Mouse (Mus musculus): Measurements from ENCODE around the gene Ebf1. TPM values are rescaled to one million over a fixed set of nuclear protein-coding genes. Genes with fewer than 3 reads are reported as not detected.

The Ebf1 gene
- polyA plus RNA-seq, 1 experiment from 2014 or later, result 109 TPM

- ATAC-seq (ENCODE audit: low FRiP score, low read depth), result no peak
- Histone ChIP-seq H3K4me3 (no peak overlapping the region), H3K4me1 (peaks cover 16% of the 10 kb centered on the region), H3K4me2 (replicated peaks) (no peak overlapping the region), H3K9me3 (no peaks in the 10 kb centered on the region), H3K27ac (no peak overlapping the region), H3K36me3 (no peaks in the 10 kb centered on the region), H3K9ac (no peak overlapping the region), H3K27me3 (replicated peaks) (no peaks in the 10 kb centered on the region)
- WGBS, result 61% methylated on average over 6 of the region's 6 CpGs
Measured at GRCm38 (mm10) chr11:44983961-44984360, 366.8 kb downstream of the Ebf1 start.

- Histone ChIP-seq H3K4me1 (peaks cover 14% of the 10 kb centered on the region), H3K9me3 (no peaks in the 10 kb centered on the region), H3K27me3 (replicated peaks) (no peaks in the 10 kb centered on the region), H3K27ac (no peak overlapping the region), H3K9ac (no peak overlapping the region), H3K4me3 (no peak overlapping the region), H3K4me2 (replicated peaks) (no peak overlapping the region), H3K36me3 (no peaks in the 10 kb centered on the region)
- WGBS, result 31% methylated on average over 7 of the region's 7 CpGs
- no peak for ATAC-seq (ENCODE audit: low FRiP score, low read depth)
Measured at GRCm38 (mm10) chr11:44984381-44984780, 367.3 kb downstream of the Ebf1 start.

- H3K9ac ChIP-seq, result no peak overlapping the region
- H3K27me3 ChIP-seq (replicated peaks), result no peaks in the 10 kb centered on the region
- WGBS, result 34% methylated on average over 4 of the region's 4 CpGs
- H3K9me3 ChIP-seq, result no peaks in the 10 kb centered on the region
- no peak overlapping the region for H3K4me2 ChIP-seq (replicated peaks)
- ATAC-seq (ENCODE audit: low FRiP score, low read depth), result no peak
- H3K36me3 ChIP-seq, result peaks cover 4% of the 10 kb centered on the region; the same call in 1 of the 2 replicates
- no peak overlapping the region for H3K27ac ChIP-seq
- no peaks in the 10 kb centered on the region for H3K4me1 ChIP-seq
- H3K4me3 ChIP-seq, result no peak overlapping the region
Measured at GRCm38 (mm10) chr11:44987796-44988195, 370.7 kb downstream of the Ebf1 start.

GRCm38 (mm10) chr11:45002681-45003286 is 385.7 kb downstream of the Ebf1 start:
- 81% methylated on average over 5 of the region's 5 CpGs for WGBS
- peaks cover 3% of the 10 kb centered on the region; the same call in 1 of the 2 replicates for H3K36me3 ChIP-seq

GRCm38 (mm10) chr11:45003716-45004437 is 386.8 kb downstream of the Ebf1 start:
- Histone ChIP-seq H3K4me1 (peaks cover 6% of the 10 kb centered on the region; the same call in 1 of the 2 replicates), H3K36me3 (peaks cover 3% of the 10 kb centered on the region; the same call in 1 of the 2 replicates), H3K27ac (0 out of 2 replicates have a peak overlapping the region, but pooled peaks have one; percentile 7), H3K4me2 (replicated peaks) (no peak overlapping the region), H3K27me3 (replicated peaks) (no peaks in the 10 kb centered on the region), H3K9ac (no peak overlapping the region), H3K4me3 (no peak overlapping the region), H3K9me3 (no peaks in the 10 kb centered on the region)
- ATAC-seq (ENCODE audit: low FRiP score, low read depth), result no peak
- 49% methylated on average over 9 of the region's 9 CpGs for WGBS

More at GRCm38 (mm10) chr11:45002681-45003286, 385.7 kb downstream of the Ebf1 start:
- no peaks in the 10 kb centered on the region for H3K27me3 ChIP-seq (replicated peaks)
- H3K9me3 ChIP-seq, result no peaks in the 10 kb centered on the region
- no peak overlapping the region for H3K27ac ChIP-seq
- H3K4me1 ChIP-seq, result peaks cover 6% of the 10 kb centered on the region; the same call in 1 of the 2 replicates
- ATAC-seq (ENCODE audit: low FRiP score, low read depth), result no peak
- H3K4me3 ChIP-seq, result no peak overlapping the region
- H3K4me2 ChIP-seq (replicated peaks), result no peak overlapping the region
- no peak overlapping the region for H3K9ac ChIP-seq

- WGBS, result 32% methylated on average over 11 of the region's 11 CpGs
- no peak overlapping the region for H3K27ac ChIP-seq
- H3K9me3 ChIP-seq, result no peaks in the 10 kb centered on the region
- peaks cover 3% of the 10 kb centered on the region; the same call in 1 of the 2 replicates for H3K36me3 ChIP-seq
- H3K9ac ChIP-seq, result no peak overlapping the region
- ATAC-seq (ENCODE audit: low FRiP score, low read depth), result no peak
- H3K4me1 ChIP-seq, result peaks cover 6% of the 10 kb centered on the region; the same call in 1 of the 2 replicates
- H3K27me3 ChIP-seq (replicated peaks), result no peaks in the 10 kb centered on the region
- H3K4me2 ChIP-seq (replicated peaks), result no peak overlapping the region
- no peak overlapping the region for H3K4me3 ChIP-seq
Measured at GRCm38 (mm10) chr11:45007311-45007710, 390.2 kb downstream of the Ebf1 start.

GRCm38 (mm10) chr11:45008078-45008477 is 391.0 kb downstream of the Ebf1 start:
- H3K9me3 ChIP-seq, result no peaks in the 10 kb centered on the region
- 2% methylated on average over 7 of the region's 7 CpGs for WGBS
- no peak overlapping the region for H3K27ac ChIP-seq
- no peak overlapping the region for H3K9ac ChIP-seq
- H3K27me3 ChIP-seq (replicated peaks), result no peaks in the 10 kb centered on the region
- peak; percentile 77 for ATAC-seq (ENCODE audit: low FRiP score, low read depth)
- H3K36me3 ChIP-seq, result peaks cover 3% of the 10 kb centered on the region; the same call in 1 of the 2 replicates
- no peak overlapping the region for H3K4me3 ChIP-seq
- peaks cover 6% of the 10 kb centered on the region; the same call in 1 of the 2 replicates for H3K4me1 ChIP-seq
- peak overlapping the region; percentile 33; the same call in 1 of the 2 replicates for H3K4me2 ChIP-seq (replicated peaks)

GRCm38 (mm10) chr11:45008760-45009159 is 391.6 kb downstream of the Ebf1 start:
- H3K4me3 ChIP-seq, result no peak overlapping the region
- H3K9me3 ChIP-seq, result peaks cover 3% of the 10 kb centered on the region; the same call in 1 of the 2 replicates
- H3K9ac ChIP-seq, result no peak overlapping the region
- WGBS, result 90% methylated on average over 5 of the region's 5 CpGs
- peaks cover 2% of the 10 kb centered on the region; the same call in 1 of the 2 replicates for H3K4me1 ChIP-seq
- no peak overlapping the region for H3K4me2 ChIP-seq (replicated peaks)
- H3K36me3 ChIP-seq, result peaks cover 3% of the 10 kb centered on the region; the same call in 1 of the 2 replicates
- no peak overlapping the region for H3K27ac ChIP-seq
- ATAC-seq (ENCODE audit: low FRiP score, low read depth), result no peak
- H3K27me3 ChIP-seq (replicated peaks), result no peaks in the 10 kb centered on the region

GRCm38 (mm10) chr11:45012081-45012480 is 395.0 kb downstream of the Ebf1 start:
- WGBS, result 91% methylated on average over 1 of the region's 1 CpGs
- Histone ChIP-seq H3K4me3 (no peak overlapping the region), H3K9me3 (peaks cover 6% of the 10 kb centered on the region; the same call in 1 of the 2 replicates), H3K27ac (no peak overlapping the region), H3K9ac (no peak overlapping the region), H3K27me3 (replicated peaks) (no peaks in the 10 kb centered on the region), H3K4me1 (no peaks in the 10 kb centered on the region), H3K4me2 (replicated peaks) (no peak overlapping the region), H3K36me3 (no peaks in the 10 kb centered on the region)
- no peak for ATAC-seq (ENCODE audit: low FRiP score, low read depth)

GRCm38 (mm10) chr11:45017493-45017892 is 400.4 kb downstream of the Ebf1 start:
- Histone ChIP-seq H3K27ac (no peak overlapping the region), H3K4me3 (no peak overlapping the region), H3K36me3 (no peaks in the 10 kb centered on the region), H3K4me2 (replicated peaks) (no peak overlapping the region), H3K9ac (no peak overlapping the region), H3K9me3 (peaks cover 6% of the 10 kb centered on the region; the same call in 1 of the 2 replicates), H3K4me1 (no peaks in the 10 kb centered on the region), H3K27me3 (replicated peaks) (no peaks in the 10 kb centered on the region)
- ATAC-seq (ENCODE audit: low FRiP score, low read depth), result no peak
- 78% methylated on average over 3 of the region's 3 CpGs for WGBS

GRCm38 (mm10) chr11:45026012-45026411 is 408.9 kb downstream of the Ebf1 start:
- H3K9ac ChIP-seq, result no peak overlapping the region
- ATAC-seq (ENCODE audit: low FRiP score, low read depth), result no peak
- H3K4me2 ChIP-seq (replicated peaks), result no peak overlapping the region
- no peaks in the 10 kb centered on the region for H3K36me3 ChIP-seq
- no peaks in the 10 kb centered on the region for H3K9me3 ChIP-seq
- no peak overlapping the region for H3K27ac ChIP-seq
- peaks cover 4% of the 10 kb centered on the region; the same call in 1 of the 2 replicates for H3K4me1 ChIP-seq
- no peak overlapping the region for H3K4me3 ChIP-seq
- WGBS, result 83% methylated on average over 5 of the region's 5 CpGs
- no peaks in the 10 kb centered on the region for H3K27me3 ChIP-seq (replicated peaks)

- 7% methylated on average over 11 of the region's 11 CpGs for WGBS
- H3K36me3 ChIP-seq, result no peaks in the 10 kb centered on the region
- no peak overlapping the region for H3K27ac ChIP-seq
- H3K4me3 ChIP-seq, result no peak overlapping the region
- H3K9me3 ChIP-seq, result no peaks in the 10 kb centered on the region
- peak overlapping the region; percentile 14; the same call in 1 of the 2 replicates for H3K9ac ChIP-seq
- H3K4me1 ChIP-seq, result peaks cover 4% of the 10 kb centered on the region; the same call in 1 of the 2 replicates
- peak; percentile 33; the same call in 1 of the 2 replicates for ATAC-seq (ENCODE audit: low FRiP score, low read depth)
- no peaks in the 10 kb centered on the region for H3K27me3 ChIP-seq (replicated peaks)
- H3K4me2 ChIP-seq (replicated peaks), result peak overlapping the region; percentile 40
Measured at GRCm38 (mm10) chr11:45026674-45027073, 409.6 kb downstream of the Ebf1 start.
